Mouse (Mus musculus): ENCODE results near the gene Cracr2a. TPM values are rescaled to one million over a fixed set of nuclear protein-coding genes. Genes with fewer than 3 reads are reported as not detected.

The Cracr2a gene
- polyA plus RNA-seq, 1 experiment from 2014 or later = 0.31 TPM

DNA sequence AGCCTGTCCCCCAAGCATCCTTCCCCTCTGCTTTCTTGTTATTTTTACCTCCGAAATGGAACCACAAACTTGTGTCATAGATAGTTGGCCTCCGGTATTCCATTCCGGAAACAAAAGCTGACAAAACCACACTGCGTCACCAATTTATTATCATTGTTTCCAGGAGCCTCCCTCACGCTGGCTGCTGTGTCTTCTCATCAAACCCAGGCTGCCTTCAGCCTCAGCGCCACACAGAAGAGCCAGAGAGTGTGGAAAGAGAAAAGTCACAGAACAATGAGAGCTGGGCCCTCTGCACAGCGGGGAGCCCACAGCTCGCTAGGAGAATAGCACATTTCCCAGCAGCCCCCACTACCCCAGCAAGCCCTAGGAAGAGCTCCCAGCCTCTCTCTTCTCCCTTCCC, 162.0 kb downstream of the Cracr2a start:
- Histone ChIP-seq H3K4me3 (no peak overlapping the region), H3K9me3 (no peaks in the 10 kb centered on the region), H3K27ac (replicated peaks) (no peak overlapping the region), H3K4me2 (replicated peaks) (no peak overlapping the region), H3K4me1 (0 out of 2 replicates have a peak, but pooled peaks cover 5% of the 10 kb centered on the region), H3K27me3 (no peaks in the 10 kb centered on the region), H3K36me3 (0 out of 2 replicates have a peak, but pooled peaks cover 5% of the 10 kb centered on the region), H3K9ac (replicated peaks) (no peak overlapping the region)
- 26% methylated on average over 8 of the region's 8 CpGs for WGBS
- no peak for ATAC-seq (replicated peaks)

Other genes starting within 250 kb of the Cracr2a start
- gene Parp11, start 114.5 kb upstream of the Cracr2a start, polyA plus RNA-seq (2015; fragmentation: Nextera tagmentation; extraction: Ambion mirVana) = 80.1 and 82.1 TPM in 2 replicates
- gene Prmt8, start 208.1 kb downstream of the Cracr2a start, polyA plus RNA-seq (2015; fragmentation: Nextera tagmentation; extraction: Ambion mirVana) = 26.1 and 26.8 TPM in 2 replicates